ENCODE assay signal across 25 mouse cellular contexts in the genomic region with DNA sequence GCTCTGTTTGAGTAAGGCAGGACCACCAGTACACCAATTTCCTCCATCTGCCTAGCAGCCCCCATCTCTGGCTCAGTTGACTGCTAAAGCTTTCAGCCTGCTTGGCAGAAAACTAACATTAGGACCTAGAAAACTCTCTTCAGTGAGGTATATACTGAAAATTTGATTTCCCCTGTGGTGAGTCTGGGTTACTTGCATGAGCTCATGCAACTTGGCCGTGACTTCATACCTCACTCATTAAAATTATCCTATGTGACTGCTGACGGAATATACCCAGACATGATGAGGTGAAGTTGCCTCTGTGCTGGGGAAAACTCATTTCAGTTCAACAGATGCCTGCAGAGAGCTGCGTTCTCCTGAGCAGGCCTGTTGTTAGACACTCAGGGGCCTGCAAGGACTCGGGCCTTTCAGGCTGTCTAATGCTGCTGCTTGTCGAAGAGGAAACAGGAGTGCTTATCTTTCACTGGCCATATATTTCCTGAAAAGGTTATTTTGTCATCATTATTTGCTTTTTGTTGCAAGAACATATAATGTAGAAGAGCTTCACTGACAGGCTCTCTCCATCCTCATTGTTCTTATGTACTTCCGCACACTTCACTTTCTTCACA.
A peak's percentile ranks its signal among the peaks of the same experiment; 100 is the strongest.
DNase-seq lines count a peak whose midpoint lies in the region; ATAC-seq and TF ChIP-seq lines count a peak whose summit lies in the region.
"Had no signal": no experiment of that assay in that cellular context is flagged by ENCODE, and none has a peak within 500 bp of the region (broad histone marks: within the 10 kb centered on the region; RNA-seq: fewer than 3 reads in every experiment).

No protein-coding gene starts in this region.

- H3K27ac ChIP-seq in lung, embryonic 16.5 days (ENCODE audit: low read length), result peak overlapping the region; percentile 39; the same call in 1 of the 2 replicates
- 0 out of 2 replicates have a peak overlapping the region, but pooled peaks have one; percentile 8 for H3K27ac ChIP-seq in embryonic facial prominence, embryonic 15.5 days (replicated peaks)
- peak overlapping the region; percentile 52 for H3K27ac ChIP-seq in limb, embryonic 14.5 days (replicated peaks; ENCODE audit: low read depth, low read length)
- H3K27ac ChIP-seq in liver, postnatal 0 days (ENCODE audit: low read depth), result no peak overlapping the region
- H3K27ac ChIP-seq: forebrain, embryonic 13.5 days; hindbrain, embryonic 14.5 days; intestine, embryonic 15.5 days; liver, embryonic 15.5 days; midbrain, embryonic 15.5 days; stomach, embryonic 15.5 days had no signal

- H3K4me2 ChIP-seq in lung, embryonic 16.5 days (ENCODE audit: low read depth, low read length), result no peak overlapping the region
- H3K4me2 ChIP-seq in embryonic facial prominence, embryonic 15.5 days (replicated peaks), result no peak overlapping the region
- no peak overlapping the region for H3K4me2 ChIP-seq in limb, embryonic 14.5 days (replicated peaks; ENCODE audit: low read depth, low read length, severe bottlenecking)
- no peak overlapping the region for H3K4me2 ChIP-seq in liver, postnatal 0 days (ENCODE audit: low read depth, low read length)
- H3K4me2 ChIP-seq: forebrain, embryonic 13.5 days; hindbrain, embryonic 14.5 days; intestine, embryonic 15.5 days; liver, embryonic 15.5 days; midbrain, embryonic 15.5 days; stomach, embryonic 15.5 days had no signal

- no peak overlapping the region for H3K4me3 ChIP-seq in lung, embryonic 16.5 days (ENCODE audit: low read length)
- H3K4me3 ChIP-seq in embryonic facial prominence, embryonic 15.5 days (replicated peaks), result no peak overlapping the region
- no peak overlapping the region for H3K4me3 ChIP-seq in limb, embryonic 14.5 days (replicated peaks; ENCODE audit: low read length)
- H3K4me3 ChIP-seq in liver, postnatal 0 days (ENCODE audit: low read depth, low read length), result no peak overlapping the region
- H3K4me3 ChIP-seq: erythroblast, embryonic 14.5 days; forebrain, embryonic 13.5 days; intestine, embryonic 15.5 days; liver, embryonic 15.5 days; midbrain, embryonic 15.5 days; myocyte; stomach, embryonic 15.5 days had no signal

- H3K4me1 ChIP-seq in lung, embryonic 16.5 days (replicated peaks; ENCODE audit: control insufficient read depth, insufficient read depth, low read length), result peaks cover 23% of the 10 kb centered on the region
- H3K4me1 ChIP-seq in embryonic facial prominence, embryonic 15.5 days, result peaks cover 15% of the 10 kb centered on the region
- peaks cover 25% of the 10 kb centered on the region for H3K4me1 ChIP-seq in limb, embryonic 14.5 days (ENCODE audit: control insufficient read depth, insufficient read depth, low read length)
- H3K4me1 ChIP-seq in liver, postnatal 0 days (ENCODE audit: insufficient read depth), result no peaks in the 10 kb centered on the region
- H3K4me1 ChIP-seq: liver, embryonic 15.5 days; midbrain, embryonic 15.5 days; stomach, embryonic 15.5 days had no signal

- H3K9me3 ChIP-seq in lung, embryonic 16.5 days (ENCODE audit: control insufficient read depth, low read length), result no peaks in the 10 kb centered on the region
- no peaks in the 10 kb centered on the region for H3K9me3 ChIP-seq in embryonic facial prominence, embryonic 15.5 days (replicated peaks)
- no peaks in the 10 kb centered on the region for H3K9me3 ChIP-seq in limb, embryonic 14.5 days (ENCODE audit: control insufficient read depth, low read length)
- no peaks in the 10 kb centered on the region for H3K9me3 ChIP-seq in liver, postnatal 0 days (ENCODE audit: low read length)
- H3K9me3 ChIP-seq: forebrain, embryonic 13.5 days; intestine, embryonic 15.5 days; liver, embryonic 15.5 days; midbrain, embryonic 15.5 days; stomach, embryonic 15.5 days had no signal

- no peak for DNase-seq in lung, postnatal 10 days
- DNase-seq in limb, embryonic 14.5 days (ENCODE audit: low spot score), result peak; percentile 75
- no peak for DNase-seq in liver, postnatal 0 days
- no peak for DNase-seq in layer of hippocampus, postnatal 10 days (ENCODE audit: low spot score in 2 of 2)
- DNase-seq in spleen, postnatal 10 days (ENCODE audit: low spot score in 2 of 2), result no peak
- DNase-seq in thymus, postnatal 14 days, result no peak
- DNase-seq: cerebellum, postnatal 10 days; gastrocnemius, postnatal 14 days; heart, postnatal 14 days; kidney, adult 9 months; kidney, postnatal 4 days; layer of hippocampus, adult 9-11 months; right cerebral cortex, postnatal 14 days; spleen, adult 18-20 months; thymus, adult 18-20 months had no signal

- no peak overlapping the region for H3K9ac ChIP-seq in lung, embryonic 16.5 days (ENCODE audit: low read length)
- no peak overlapping the region for H3K9ac ChIP-seq in embryonic facial prominence, embryonic 15.5 days
- H3K9ac ChIP-seq in limb, embryonic 14.5 days (ENCODE audit: low read depth, low read length, severe bottlenecking), result no peak overlapping the region
- no peak overlapping the region for H3K9ac ChIP-seq in liver, postnatal 0 days (replicated peaks)
- H3K9ac ChIP-seq: forebrain, embryonic 13.5 days; hindbrain, embryonic 14.5 days; intestine, embryonic 15.5 days; liver, embryonic 15.5 days; midbrain, embryonic 15.5 days; stomach, embryonic 15.5 days had no signal

- H3K36me3 ChIP-seq in lung, embryonic 16.5 days (ENCODE audit: control insufficient read depth, insufficient read depth, low read length), result no peaks in the 10 kb centered on the region; the same call in 1 of the 2 replicates
- H3K36me3 ChIP-seq in embryonic facial prominence, embryonic 15.5 days, result no peaks in the 10 kb centered on the region
- H3K36me3 ChIP-seq in limb, embryonic 14.5 days (ENCODE audit: control insufficient read depth, insufficient read depth, low read length), result no peaks in the 10 kb centered on the region
- H3K36me3 ChIP-seq in liver, postnatal 0 days (replicated peaks; ENCODE audit: insufficient read depth, low read length), result no peaks in the 10 kb centered on the region
- H3K36me3 ChIP-seq: intestine, embryonic 15.5 days; liver, embryonic 15.5 days; midbrain, embryonic 15.5 days; stomach, embryonic 15.5 days had no signal

- TF ChIP-seq CTCF in liver, postnatal 0 days (IDR thresholded peaks at IDR 0.05; ENCODE audit: low read depth), result no peak

- no peaks in the 10 kb centered on the region for H3K27me3 ChIP-seq in lung, embryonic 16.5 days (ENCODE audit: control insufficient read depth, insufficient read depth, low read depth, low read length)
- no peaks in the 10 kb centered on the region for H3K27me3 ChIP-seq in embryonic facial prominence, embryonic 15.5 days
- H3K27me3 ChIP-seq in limb, embryonic 14.5 days (ENCODE audit: control insufficient read depth, insufficient read depth, low read length), result no peaks in the 10 kb centered on the region
- H3K27me3 ChIP-seq in liver, postnatal 0 days (ENCODE audit: insufficient read depth, low read length), result no peaks in the 10 kb centered on the region
- H3K27me3 ChIP-seq: forebrain, embryonic 13.5 days; intestine, embryonic 15.5 days; liver, embryonic 15.5 days; midbrain, embryonic 15.5 days; stomach, embryonic 15.5 days had no signal

- TF ChIP-seq EP300 in liver, postnatal 0 days (IDR thresholded peaks at IDR 0.05; ENCODE audit: low read depth), result peak; percentile 14; the same call in 1 of the 2 replicates

- WGBS in lung, embryonic 16.5 days, result 51% methylated on average over 6 of the region's 6 CpGs
- 61% methylated on average over 6 of the region's 6 CpGs for WGBS in embryonic facial prominence, embryonic 15.5 days
- 50% methylated on average over 6 of the region's 6 CpGs for WGBS in limb, embryonic 14.5 days
- WGBS in liver, postnatal 0 days (ENCODE audit: insufficient replicate concordance), result 47% methylated on average over 6 of the region's 6 CpGs

- no peak for TF ChIP-seq POLR2A in limb, embryonic 14.5 days (IDR thresholded peaks at IDR 0.05; ENCODE audit: borderline replicate concordance, extremely low read depth, insufficient read depth, insufficient read length)

- ATAC-seq in lung, embryonic 16.5 days (ENCODE audit: low read depth), result no peak
- ATAC-seq in embryonic facial prominence, embryonic 15.5 days (ENCODE audit: insufficient number of reproducible peaks, low FRiP score, low TSS enrichment, low read depth), result no peak; the same call in 1 of the 2 replicates
- peak; percentile 85 for ATAC-seq in limb, embryonic 14.5 days (ENCODE audit: low FRiP score, low read depth)
- ATAC-seq in liver, postnatal 0 days, result peak; percentile 41; the same call in 1 of the 2 replicates
- ATAC-seq: forebrain, embryonic 13.5 days; intestine, embryonic 15.5 days; midbrain, embryonic 15.5 days had no signal

Comparison
In these comparisons a context has a peak if more than half of its experiments do, and no peak if none do; other contexts are left out.
1. ATAC-seq: peak in limb, embryonic 14.5 days (single experiment) and liver, postnatal 0 days (single experiment); none in lung, embryonic 16.5 days (single experiment) and embryonic facial prominence, embryonic 15.5 days (single experiment).